19 mouse cellular contexts compared by ENCODE assay signal in the genomic region with DNA sequence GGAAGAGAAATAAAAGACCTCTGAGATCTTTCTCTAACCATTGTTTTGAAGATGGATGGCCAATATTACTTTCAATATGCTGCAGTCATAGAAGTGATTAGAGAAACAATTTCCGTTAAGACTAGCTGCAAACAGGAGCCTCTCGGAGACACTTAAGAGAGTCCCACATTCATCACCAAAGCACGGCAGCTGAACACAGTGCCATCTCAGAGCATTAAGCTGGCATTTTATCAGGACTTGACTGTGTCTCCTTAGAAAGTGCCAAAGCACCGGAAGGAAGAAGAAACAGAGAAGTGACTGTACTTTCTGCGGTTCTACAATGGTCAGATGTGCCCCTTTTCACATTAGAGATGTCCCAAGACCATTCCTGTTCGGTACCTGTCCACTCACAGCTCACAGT. TPM values are rescaled to one million over a fixed set of nuclear protein-coding genes. Genes with fewer than 3 reads are reported as not detected.
DNase-seq lines count a peak whose midpoint lies in the region; ATAC-seq and TF ChIP-seq lines count a peak whose summit lies in the region.
"Had no signal": no experiment of that assay in that cellular context is flagged by ENCODE, and none has a peak within 500 bp of the region (broad histone marks: within the 10 kb centered on the region; RNA-seq: fewer than 3 reads in every experiment).

No protein-coding gene starts in this region.

- in situ Hi-C loops in CH12.LX (cut with MboI; ENCODE audit: low pct_ligation_motif_present, low pct_unique_long_range_greater_than_20kb, low sequenced_read_pairs) = loop anchor here (25.0 kb wide), 1 partner anchor 240 kb away; no protein-coding TSS in a partner anchor

- TF ChIP-seq RAD21 in CH12.LX (IDR thresholded peaks at IDR 0.05; ENCODE audit: low read depth, low read length) = no peak

- peaks cover 2% of the 10 kb centered on the region; the same call in 1 of the 2 replicates for H3K79me2 ChIP-seq in CH12.LX (replicated peaks; ENCODE audit: control insufficient read depth, extremely low read depth, insufficient read depth, poor library complexity, severe bottlenecking)

- H3K4me3 ChIP-seq in hindbrain, postnatal 0 days (ENCODE audit: low read length) = no peak overlapping the region
- no peak overlapping the region for H3K4me3 ChIP-seq in hindbrain, embryonic 11.5 days (ENCODE audit: low read depth, low read length)
- peak overlapping the region in 1 of 3 experiments; percentile 45 for H3K4me3 ChIP-seq in CH12.LX (replicated peaks in 1 of 3; ENCODE audit: low read depth in 2 of 3, low read length in 2 of 3, poor library complexity in 1 of 3)
- H3K4me3 ChIP-seq: embryonic facial prominence, embryonic 12.5 days; forebrain, embryonic 12.5 days; heart, embryonic 12.5 days; hindbrain, embryonic 13.5 days had no signal

- no peaks in the 10 kb centered on the region for H3K4me1 ChIP-seq in hindbrain, postnatal 0 days (ENCODE audit: insufficient read depth, low read length)
- H3K4me1 ChIP-seq in hindbrain, embryonic 11.5 days (replicated peaks; ENCODE audit: control insufficient read depth, insufficient read depth, low read length) = no peaks in the 10 kb centered on the region
- peaks cover 20 to 69% of the 10 kb centered on the region in 2 experiments for H3K4me1 ChIP-seq in CH12.LX (ENCODE audit: control insufficient read depth in 1 of 2, insufficient read depth in 2 of 2)
- H3K4me1 ChIP-seq: forebrain, embryonic 12.5 days had no signal

- no peaks in the 10 kb centered on the region for H3K36me3 ChIP-seq in hindbrain, postnatal 0 days (ENCODE audit: insufficient read depth, low read length)
- H3K36me3 ChIP-seq in hindbrain, embryonic 11.5 days (ENCODE audit: control insufficient read depth, insufficient read depth, low read length) = no peaks in the 10 kb centered on the region
- H3K36me3 ChIP-seq in CH12.LX (replicated peaks in 1 of 2; ENCODE audit: control insufficient read depth in 1 of 2, insufficient read depth in 1 of 2, low read length in 1 of 2) = peaks cover 26 to 50% of the 10 kb centered on the region in 2 experiments
- H3K36me3 ChIP-seq: embryonic facial prominence, embryonic 12.5 days; forebrain, embryonic 12.5 days; hindbrain, embryonic 13.5 days had no signal

- peak; percentile 66 for DNase-seq in hindbrain, postnatal 0 days (ENCODE audit: low spot score)
- DNase-seq in hindbrain, embryonic 11.5 days (ENCODE audit: low spot score) = no peak
- peak; percentile 21 for DNase-seq in CD4-positive helper T cell, adult 2 months (ENCODE audit: low read depth, low spot score)
- no peak for DNase-seq in CH12.LX (ENCODE audit: extremely low read depth)
- no peak for DNase-seq in ovary, adult 18-20 months (ENCODE audit: low spot score)
- DNase-seq: adrenal gland, postnatal 14 days; cerebellum, adult 2 months; cerebellum, postnatal 14 days; forebrain, postnatal 0 days; gastrocnemius, postnatal 14 days; heart, postnatal 36 days had no signal

- H3K27ac ChIP-seq in hindbrain, postnatal 0 days = no peak overlapping the region
- H3K27ac ChIP-seq in hindbrain, embryonic 11.5 days (ENCODE audit: low read depth, low read length) = no peak overlapping the region
- H3K27ac ChIP-seq in CH12.LX (ENCODE audit: insufficient read depth, low read depth) = peak overlapping the region; percentile 95
- H3K27ac ChIP-seq: embryonic facial prominence, embryonic 12.5 days; forebrain, embryonic 12.5 days; hindbrain, embryonic 13.5 days had no signal

- no peak for TF ChIP-seq CTCF in hindbrain, postnatal 0 days (IDR thresholded peaks at IDR 0.05; ENCODE audit: low read depth)
- TF ChIP-seq CTCF in CH12.LX (conservative IDR thresholded peaks at IDR 0.05 in 1 of 2, IDR thresholded peaks at IDR 0.05 in 1 of 2; ENCODE audit: low read depth in 2 of 2, low read length in 2 of 2) = no peak

- no peak for ATAC-seq in hindbrain, postnatal 0 days
- no peak for ATAC-seq in hindbrain, embryonic 11.5 days (ENCODE audit: low FRiP score)
- peak; percentile 25; the same call in 1 of the 2 replicates for ATAC-seq in megakaryocyte, adult 5-6 weeks (ENCODE audit: poor library complexity, severe bottlenecking)
- no peak for ATAC-seq in monocyte, adult 5-6 weeks (replicated peaks; ENCODE audit: insufficient number of reproducible peaks, low FRiP score, low TSS enrichment, poor library complexity, severe bottlenecking)
- ATAC-seq: forebrain, postnatal 0 days; intestine, embryonic 16.5 days had no signal

- TF ChIP-seq EP300 in CH12.LX (IDR thresholded peaks at IDR 0.05; ENCODE audit: low read length) = 0 out of 2 replicates have a peak, but pooled peaks have one; percentile 27

- no peak for TF ChIP-seq POLR2A in CH12.LX (IDR thresholded peaks at IDR 0.05; ENCODE audit: low read depth, low read length)

- no peak overlapping the region for H3K9ac ChIP-seq in hindbrain, postnatal 0 days (replicated peaks; ENCODE audit: low read length)
- no peak overlapping the region for H3K9ac ChIP-seq in hindbrain, embryonic 11.5 days (ENCODE audit: low read depth, low read length)
- H3K9ac ChIP-seq in CH12.LX (ENCODE audit: insufficient read depth, low read depth) = peak overlapping the region; percentile 83
- H3K9ac ChIP-seq: embryonic facial prominence, embryonic 12.5 days; forebrain, embryonic 12.5 days; forebrain, postnatal 0 days; heart, embryonic 12.5 days; hindbrain, embryonic 13.5 days had no signal

- H3K9me3 ChIP-seq in hindbrain, postnatal 0 days (ENCODE audit: low read length) = no peaks in the 10 kb centered on the region
- no peaks in the 10 kb centered on the region for H3K9me3 ChIP-seq in hindbrain, embryonic 11.5 days (ENCODE audit: control insufficient read depth, low read length)
- no peaks in the 10 kb centered on the region for H3K9me3 ChIP-seq in CH12.LX (replicated peaks; ENCODE audit: low read length)
- H3K9me3 ChIP-seq: embryonic facial prominence, embryonic 12.5 days; forebrain, embryonic 12.5 days; heart, embryonic 12.5 days; hindbrain, embryonic 13.5 days had no signal

- dilution Hi-C loops in CH12.LX (cut with MboI; ENCODE audit: extremely low pct_ligation_motif_present, extremely low pct_unique_long_range_greater_than_20kb, low sequenced_read_pairs) = no loop called here

- H3K27me3 ChIP-seq in hindbrain, postnatal 0 days (ENCODE audit: insufficient read depth, low read length) = no peaks in the 10 kb centered on the region
- no peaks in the 10 kb centered on the region for H3K27me3 ChIP-seq in hindbrain, embryonic 11.5 days (ENCODE audit: control insufficient read depth, insufficient read depth, low read length)
- no peaks in the 10 kb centered on the region for H3K27me3 ChIP-seq in CH12.LX (replicated peaks)
- H3K27me3 ChIP-seq: embryonic facial prominence, embryonic 12.5 days; forebrain, embryonic 12.5 days; heart, embryonic 12.5 days; hindbrain, embryonic 13.5 days; Patski had no signal

- 68% methylated on average over 6 of the region's 6 CpGs for WGBS in hindbrain, postnatal 0 days
- WGBS in hindbrain, embryonic 11.5 days = 92% methylated on average over 6 of the region's 6 CpGs

- H3K4me2 ChIP-seq in hindbrain, postnatal 0 days (ENCODE audit: low read depth, low read length) = no peak overlapping the region
- H3K4me2 ChIP-seq in hindbrain, embryonic 11.5 days (replicated peaks; ENCODE audit: low read depth, low read length) = no peak overlapping the region
- H3K4me2 ChIP-seq in CH12.LX (ENCODE audit: insufficient read depth, low read depth, poor library complexity, severe bottlenecking) = peak overlapping the region; percentile 88
- H3K4me2 ChIP-seq: embryonic facial prominence, embryonic 12.5 days; forebrain, embryonic 12.5 days; heart, embryonic 12.5 days; hindbrain, embryonic 13.5 days had no signal

TF ChIP-seq in CH12.LX, 34 proteins besides CTCF, POLR2A, EP300 and RAD21:
- no peak for TF ChIP-seq RCOR1 (conservative IDR thresholded peaks at IDR 0.05; ENCODE audit: low read depth, low read length)
- TF ChIP-seq CHD1 (IDR thresholded peaks at IDR 0.05; ENCODE audit: low read depth, low read length) = peak; percentile 62; the same call in 1 of the 2 replicates

RNA-seq across cellular contexts. Expression of a gene that starts 33.9 kb away (rescaled TPM):
- 42.4 and 46.0 TPM in 2 replicates for total RNA-seq in hindbrain, postnatal 0 days (2014; rRNA removed)
- polyA plus RNA-seq in hindbrain, postnatal 0 days (2015; fragmentation: Nextera tagmentation; extraction: Ambion mirVana) = 67.9 and 78.0 TPM in 2 replicates
- 49.4 and 55.5 TPM in 2 replicates for polyA plus RNA-seq in hindbrain, embryonic 11.5 days (2014; fragmentation: Nextera tagmentation; extraction: Ambion mirVana)
- total RNA-seq in CH12.LX (2012; rRNA removed) = 122 and 131 TPM in 2 replicates
- 175 and 188 TPM in 2 replicates for total RNA-seq in CH12.LX (2014; rRNA removed)
- 110 and 125 TPM in 2 replicates for polyA plus RNA-seq in CH12.LX (2012; ENCODE audit: insufficient read length, low read depth)
- total RNA-seq in megakaryocyte, adult 5-6 weeks (2015) = 384 and 411 TPM in 2 replicates
- total RNA-seq in megakaryocyte, adult 5-6 weeks (2017) = 378 and 396 TPM in 2 replicates
- 458 to 713 TPM (median 609 TPM) in 3 replicates for total RNA-seq in monocyte, adult 5-6 weeks (2017)

RNA-seq across cellular contexts. Expression of a gene that starts 34.0 kb away (rescaled TPM):
- total RNA-seq in hindbrain, postnatal 0 days (2014; rRNA removed) = 5.3 and 10.6 TPM in 2 replicates
- polyA plus RNA-seq in hindbrain, postnatal 0 days (2015; fragmentation: Nextera tagmentation; extraction: Ambion mirVana) = 9.2 and 10.9 TPM in 2 replicates
- polyA plus RNA-seq in hindbrain, embryonic 11.5 days (2014; fragmentation: Nextera tagmentation; extraction: Ambion mirVana) = 6.4 and 8.8 TPM in 2 replicates
- total RNA-seq in CH12.LX (2012; rRNA removed) (9.1 and 9.8 TPM in 2 replicates), CH12.LX (2014; rRNA removed) (10.1 and 10.2 TPM in 2 replicates)
- polyA plus RNA-seq in CH12.LX (2012; ENCODE audit: insufficient read length, low read depth) = 7.5 and 9.7 TPM in 2 replicates
- total RNA-seq in megakaryocyte, adult 5-6 weeks (2015) = 6.1 and 13.0 TPM in 2 replicates
- total RNA-seq in megakaryocyte, adult 5-6 weeks (2017) = 3.7 and 4.6 TPM in 2 replicates
- 7.0 to 19.9 TPM (median 7.7 TPM) in 3 replicates for total RNA-seq in monocyte, adult 5-6 weeks (2017)

Comparison
In these comparisons a context has a peak if more than half of its experiments do, and no peak if none do; other contexts are left out.
1. DNase-seq: peak in hindbrain, postnatal 0 days (single experiment) and CD4-positive helper T cell, adult 2 months (single experiment); none in hindbrain, embryonic 11.5 days (single experiment), CH12.LX (single experiment) and ovary, adult 18-20 months (single experiment).